Mouse (Mus musculus) C2C12 (cell line): Measurements from ENCODE around the gene Ces1d.

Source experiments
- CTCF ChIP-seq: IDR thresholded peaks from one replicate; pipeline ENCODE4 v1.5.1; 2011; ENCODE audit not compliant: control insufficient read depth, insufficient read depth, insufficient read length
- MAX ChIP-seq: IDR thresholded peaks from one replicate; pipeline ENCODE4 v1.6.1; 2011; ENCODE audit warnings: mild to moderate bottlenecking, control low read depth

- no peak for TF ChIP-seq CTCF
- TF ChIP-seq MAX, result no peak
Measured at GRCm38 (mm10) chr8:93211091-93211490, 13.5 kb upstream of the Ces1d start.
